Mouse (Mus musculus) liver, embryonic 14 days (tissue): ENCODE results near the gene Vps45. TPM values are rescaled to one million over a fixed set of nuclear protein-coding genes. Genes with fewer than 3 reads are reported as not detected.

Experiments
- polyA plus RNA-seq: library from polyadenylated mRNA; depleted of rRNA; stranded (reverse); fragments of >200 nt; gene quantifications from 2 replicates; pipeline ENCODE4 v1.2.3, GENCODE M21; 2012; rRNA removed

Vps45 gene
- polyA plus RNA-seq = 7.2 and 8.1 TPM in 2 replicates

DNA sequence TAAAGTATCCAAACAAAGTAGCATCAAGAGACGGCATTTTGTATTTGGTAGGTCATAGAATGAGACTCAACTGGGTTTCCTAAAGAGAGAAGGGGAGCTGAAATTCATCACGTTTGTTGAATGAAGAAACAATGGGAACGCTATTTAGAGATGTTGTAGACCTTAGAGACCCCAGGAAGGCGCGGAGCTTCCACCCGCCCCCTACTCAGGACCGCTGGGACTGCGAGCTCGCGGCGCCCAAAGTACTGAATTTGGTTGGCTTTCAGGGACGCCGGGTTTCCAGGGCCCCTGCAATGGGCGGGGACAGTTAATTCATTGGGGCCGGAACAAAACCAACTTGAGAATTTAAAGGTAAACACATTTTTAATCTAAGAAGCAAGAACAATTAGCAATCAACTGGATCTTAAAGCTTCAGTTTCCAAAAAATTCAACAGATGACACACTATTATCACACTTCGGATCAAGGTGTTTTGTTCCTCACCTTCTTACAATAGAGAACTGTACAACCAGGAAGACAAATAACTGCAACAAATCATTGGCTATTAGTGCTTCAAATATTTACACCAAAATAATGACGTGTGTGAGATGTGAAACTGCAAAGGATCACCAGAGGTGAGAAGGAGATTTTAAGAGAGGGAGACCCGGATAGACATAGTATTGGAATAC lies at the start of gene Vps45:
Gene Vps45, minus strand, starts transcription at position 236 of the 666 bp plus-strand sequence.

GRCm38 (mm10) chr3:96104261-96105065 lies 46.2 kb upstream of the Vps45 start, which contains the start of gene Otud7b:
Gene Otud7b, plus strand, starts transcription at chr3:96104527.

DNA sequence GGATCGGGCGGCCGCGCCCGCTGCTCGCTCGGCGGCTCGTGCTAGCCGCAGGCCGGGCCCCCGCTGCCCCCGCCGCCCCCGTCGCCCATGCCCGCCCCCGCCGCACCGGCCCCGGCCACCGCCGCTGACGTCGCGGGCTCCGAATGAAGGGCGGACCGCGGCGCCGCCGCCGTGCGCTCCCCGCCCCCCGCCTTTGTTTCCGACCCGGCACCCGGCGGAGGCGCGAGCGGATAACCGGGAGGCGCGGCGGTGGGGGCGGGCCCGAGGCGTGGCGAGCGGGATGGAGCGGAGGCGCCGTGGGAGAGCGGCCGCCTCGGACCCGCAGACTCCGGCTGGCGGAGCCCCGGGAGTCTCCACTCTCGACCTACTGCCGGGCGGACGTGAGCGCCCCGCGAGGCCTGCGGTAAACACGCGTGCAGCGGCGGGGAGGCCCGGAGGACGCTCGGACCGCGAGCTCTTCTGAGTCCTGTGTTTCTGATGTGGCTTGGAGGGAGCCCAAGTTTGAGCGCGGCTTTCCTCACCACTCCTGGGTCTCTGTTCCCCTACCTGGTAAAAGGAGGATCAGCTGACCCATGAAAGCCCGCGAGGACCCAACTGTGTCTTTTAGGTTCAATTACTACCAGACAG lies 62.4 kb downstream of the Vps45 start, which contains the start of gene Plekho1:
Gene Plekho1, minus strand, starts transcription at position 200 of the 627 bp plus-strand sequence.

Other genes with a start within 250 kb of the Vps45 start
- 5.4 and 6.3 TPM in 2 replicates for gene Rprd2, start 239.6 kb downstream of the Vps45 start, polyA plus RNA-seq
- gene Prpf3, start 202.6 kb downstream of the Vps45 start, polyA plus RNA-seq = 21.3 and 23.1 TPM in 2 replicates
- 117 and 132 TPM in 2 replicates for gene Mrps21, start 186.9 kb downstream of the Vps45 start, polyA plus RNA-seq
- gene Ciart, start 176.2 kb downstream of the Vps45 start, polyA plus RNA-seq = 0.50 and 0.76 TPM in 2 replicates
- gene BC028528, start 166.5 kb downstream of the Vps45 start, polyA plus RNA-seq = 4.6 and 5.3 TPM in 2 replicates
- 22.8 and 27.2 TPM in 2 replicates for gene Aph1a, start 164.5 kb downstream of the Vps45 start, polyA plus RNA-seq
- 5.2 and 5.8 TPM in 2 replicates for gene Car14, start 153.8 kb downstream of the Vps45 start, polyA plus RNA-seq
- gene Anp32e, start 129.2 kb downstream of the Vps45 start, polyA plus RNA-seq = 122 and 172 TPM in 2 replicates
- gene Plekho1, start 62.5 kb downstream of the Vps45 start, polyA plus RNA-seq = 9.2 and 10.8 TPM in 2 replicates
- gene Otud7b, start 46.1 kb upstream of the Vps45 start, polyA plus RNA-seq = 3.6 TPM in 2 replicates
- 2.8 and 3.5 TPM in 2 replicates for gene Mtmr11, start 103.5 kb upstream of the Vps45 start, polyA plus RNA-seq
- 40.1 and 53.9 TPM in 2 replicates for gene Sf3b4, start 113.9 kb upstream of the Vps45 start, polyA plus RNA-seq
- 0.32 and 0.33 TPM in 2 replicates for gene Sv2a, start 122.7 kb upstream of the Vps45 start, polyA plus RNA-seq
- 30.6 and 31.1 TPM in 2 replicates for gene Bola1, start 161.2 kb upstream of the Vps45 start, polyA plus RNA-seq
- 0.89 and 1.2 TPM in 2 replicates for gene Hist2h2ab, start 161.4 kb upstream of the Vps45 start, polyA plus RNA-seq
- gene Hist2h2ac, start 162.4 kb upstream of the Vps45 start, polyA plus RNA-seq = 17.7 and 18.2 TPM in 2 replicates
- gene Hist2h2be, start 162.7 kb upstream of the Vps45 start, polyA plus RNA-seq = 7.9 and 10.3 TPM in 2 replicates
- gene Hist2h3c2, start 180.7 kb upstream of the Vps45 start, polyA plus RNA-seq = 79.4 and 94.5 TPM in 2 replicates
- gene Hist2h2aa2, start 181.8 kb upstream of the Vps45 start, polyA plus RNA-seq = 23.7 and 29.8 TPM in 2 replicates
- 41.3 and 48.8 TPM in 2 replicates for gene Hist2h2aa1, start 187.0 kb upstream of the Vps45 start, polyA plus RNA-seq
- gene Hist2h3c1, start 188.2 kb upstream of the Vps45 start, polyA plus RNA-seq = 2.4 and 2.8 TPM in 2 replicates
- 9.6 and 12.2 TPM in 2 replicates for gene Hist2h4, start 204.8 kb upstream of the Vps45 start, polyA plus RNA-seq
- gene Hist2h3b, start 210.2 kb upstream of the Vps45 start, polyA plus RNA-seq = 63.6 and 74.6 TPM in 2 replicates
- 13.6 and 14.2 TPM in 2 replicates for gene Hist2h2bb, start 211.3 kb upstream of the Vps45 start, polyA plus RNA-seq
- gene Fcgr1, start 235.5 kb upstream of the Vps45 start, polyA plus RNA-seq = 2.5 and 3.7 TPM in 2 replicates